Mouse (Mus musculus) heart, embryonic 15.5 days (tissue): ENCODE measurements around the gene Nsdhl. TPM values are rescaled to one million over a fixed set of nuclear protein-coding genes. Genes with fewer than 3 reads are reported as not detected.

Source experiments
- ATAC-seq: fragments of 200-750 bp; cut with Nextera tagmentation; replicated peaks from 2 replicates; pipeline ENCODE4 v1.8.0; 2017; ENCODE audit warnings: low read depth, moderate TSS enrichment; ENCODE audit not compliant: insufficient number of reproducible peaks, insufficient read depth, low FRiP score
- H3K27ac ChIP-seq: fragments of 300-500 bp; sonication (generic); 2 replicates; pipeline ENCODE4 v1.5.1; 2015; ENCODE audit warnings: mild to moderate bottlenecking, inconsistent platforms
- H3K27me3 ChIP-seq: fragments of 300-500 bp; sonication (generic); 2 replicates; pipeline ENCODE4 v1.6.1; 2015; ENCODE audit warnings: inconsistent platforms
- H3K36me3 ChIP-seq: fragments of 300-500 bp; sonication (generic); 2 replicates; pipeline ENCODE4 v1.6.1; 2015; ENCODE audit warnings: mild to moderate bottlenecking, inconsistent platforms
- H3K4me1 ChIP-seq: fragments of 300-500 bp; sonication (generic); replicated peaks from 2 replicates; pipeline ENCODE4 v1.6.1; 2015; ENCODE audit warnings: inconsistent platforms
- H3K4me2 ChIP-seq: fragments of 300-500 bp; sonication (generic); 2 replicates; pipeline ENCODE4 v1.6.1; 2015; ENCODE audit warnings: inconsistent platforms, mild to moderate bottlenecking, moderate library complexity
- H3K4me3 ChIP-seq: fragments of 300-500 bp; sonication (generic); 2 replicates; pipeline ENCODE4 v1.5.1; 2015; ENCODE audit warnings: mild to moderate bottlenecking, inconsistent platforms
- H3K9ac ChIP-seq: fragments of 300-500 bp; sonication (generic); 2 replicates; pipeline ENCODE4 v1.6.1; 2015; ENCODE audit warnings: mild to moderate bottlenecking, inconsistent platforms
- H3K9me3 ChIP-seq: fragments of 300-500 bp; sonication (generic); replicated peaks from 2 replicates; pipeline ENCODE4 v1.6.1; 2016; ENCODE audit warnings: inconsistent platforms
- WGBS: fragments of 180-500 bp; shearing (Covaris S2); methylation state at CpG from one replicate; pipeline ENCODE4 v1.1.7; 2015; ENCODE audit warnings: mixed read lengths; 5-methylcytosine and 5-hydroxymethylcytosine counted together
- polyA plus RNA-seq: library from polyadenylated mRNA; unstranded; fragments of >200 nt; fragmentation: Nextera tagmentation; extraction: Ambion mirVana; gene quantifications from 2 replicates; pipeline ENCODE4 v1.2.1, GENCODE M21; 2015

Nsdhl gene
- polyA plus RNA-seq, 1 experiment from 2014 or later, result 13.4 TPM

DNA sequence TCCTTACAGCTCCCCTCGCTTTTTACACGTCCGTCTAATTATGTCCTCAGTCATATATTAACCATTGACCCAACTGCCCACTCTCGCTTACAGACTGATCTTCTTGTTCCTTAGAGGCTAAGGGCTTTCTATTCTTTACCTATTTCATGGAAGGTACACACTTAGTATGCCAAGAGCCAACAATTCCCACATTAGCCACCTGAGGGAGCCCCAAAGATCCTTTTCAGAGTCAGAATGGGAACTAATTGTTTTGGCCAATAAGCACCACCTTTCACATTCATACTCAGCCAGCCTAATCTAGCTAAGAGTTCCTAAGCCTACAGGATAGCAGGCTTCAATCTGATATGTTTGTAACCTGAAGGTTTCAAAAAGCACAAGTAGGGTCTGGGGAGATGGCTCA lies 42.1 kb downstream of the Nsdhl start:
- no peaks in the 10 kb centered on the region for H3K27me3 ChIP-seq
- no peaks in the 10 kb centered on the region for H3K4me1 ChIP-seq
- no peak for ATAC-seq
- no peak overlapping the region for H3K9ac ChIP-seq
- no peak overlapping the region for H3K4me2 ChIP-seq
- no peaks in the 10 kb centered on the region for H3K9me3 ChIP-seq
- H3K4me3 ChIP-seq, result no peak overlapping the region
- 84% methylated on average over 4 of the region's 4 CpGs for WGBS
- H3K27ac ChIP-seq, result no peak overlapping the region
- H3K36me3 ChIP-seq, result no peaks in the 10 kb centered on the region

GRCm38 (mm10) chrX:72961511-72961910 lies 43.2 kb downstream of the Nsdhl start:
- Histone ChIP-seq H3K36me3 (no peaks in the 10 kb centered on the region), H3K9ac (no peak overlapping the region), H3K4me3 (no peak overlapping the region), H3K27ac (no peak overlapping the region), H3K4me2 (no peak overlapping the region), H3K27me3 (no peaks in the 10 kb centered on the region), H3K4me1 (no peaks in the 10 kb centered on the region), H3K9me3 (no peaks in the 10 kb centered on the region)
- WGBS, result 53% methylated on average over 3 of the region's 3 CpGs
- ATAC-seq, result no peak

DNA sequence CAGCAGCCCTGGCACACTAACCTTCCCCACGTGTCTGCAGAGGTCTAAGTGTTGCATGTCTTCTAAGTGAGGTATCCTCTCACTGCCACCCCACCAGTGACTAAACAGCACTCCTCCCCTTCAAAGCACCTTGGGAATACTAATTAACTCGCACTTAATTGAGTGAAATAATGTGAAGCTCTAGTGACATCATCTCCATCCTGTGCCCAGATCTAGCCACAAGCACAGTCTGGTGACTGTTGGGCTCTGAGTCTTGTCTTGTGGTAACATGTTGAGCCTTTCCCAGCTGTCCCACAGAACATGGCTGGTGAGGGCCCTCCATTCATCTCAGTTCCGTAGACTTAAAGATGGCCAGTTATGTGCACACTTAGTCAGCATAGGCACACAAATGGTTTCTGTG lies 44.4 kb downstream of the Nsdhl start:
- no peak overlapping the region for H3K4me2 ChIP-seq
- no peak overlapping the region for H3K9ac ChIP-seq
- H3K9me3 ChIP-seq, result no peaks in the 10 kb centered on the region
- H3K27me3 ChIP-seq, result no peaks in the 10 kb centered on the region
- H3K27ac ChIP-seq, result no peak overlapping the region
- no peak overlapping the region for H3K4me3 ChIP-seq
- WGBS, result 68% methylated on average over 3 of the region's 3 CpGs
- no peaks in the 10 kb centered on the region for H3K4me1 ChIP-seq
- H3K36me3 ChIP-seq, result no peaks in the 10 kb centered on the region
- ATAC-seq, result no peak

DNA sequence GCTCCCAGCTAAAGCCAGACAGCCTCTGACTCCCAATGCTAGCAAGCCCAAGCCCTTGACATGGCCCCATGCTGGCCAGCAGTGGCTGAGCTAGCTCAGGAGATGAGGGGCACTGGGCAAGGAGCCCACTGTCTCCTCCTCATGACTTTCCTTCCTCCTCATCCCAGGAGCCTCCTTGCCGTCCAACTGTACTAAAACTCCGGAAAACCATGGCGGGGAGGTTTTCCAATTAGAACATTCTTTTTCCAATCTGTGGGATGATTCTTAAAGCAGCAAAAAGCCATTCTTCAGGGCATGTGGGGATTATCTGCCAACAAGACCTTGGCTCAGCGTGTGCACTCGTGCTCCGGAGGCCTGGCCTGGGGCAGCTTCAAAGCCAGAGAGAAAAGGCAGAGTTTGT lies 64.5 kb downstream of the Nsdhl start:
- 58% methylated on average over 6 of the region's 6 CpGs for WGBS
- no peak for ATAC-seq

GRCm38 (mm10) chrX:72985607-72986006 lies 67.2 kb downstream of the Nsdhl start:
- no peak overlapping the region for H3K4me2 ChIP-seq
- H3K27ac ChIP-seq, result no peak overlapping the region
- H3K4me3 ChIP-seq, result no peak overlapping the region
- peaks cover 3% of the 10 kb centered on the region for H3K27me3 ChIP-seq
- no peaks in the 10 kb centered on the region for H3K36me3 ChIP-seq
- H3K4me1 ChIP-seq, result no peaks in the 10 kb centered on the region
- H3K9ac ChIP-seq, result no peak overlapping the region
- no peak for ATAC-seq
- WGBS, result 76% methylated on average over 2 of the region's 2 CpGs
- no peaks in the 10 kb centered on the region for H3K9me3 ChIP-seq

More for the DNA sequence above, 64.5 kb downstream of the Nsdhl start:
- no peak overlapping the region for H3K4me3 ChIP-seq
- no peak overlapping the region for H3K9ac ChIP-seq
- no peak overlapping the region for H3K27ac ChIP-seq
- peaks cover 3% of the 10 kb centered on the region; the same call in 1 of the 2 replicates for H3K27me3 ChIP-seq
- H3K9me3 ChIP-seq, result no peaks in the 10 kb centered on the region
- H3K36me3 ChIP-seq, result no peaks in the 10 kb centered on the region
- H3K4me2 ChIP-seq, result no peak overlapping the region
- H3K4me1 ChIP-seq, result no peaks in the 10 kb centered on the region

- peaks cover 3% of the 10 kb centered on the region for H3K27me3 ChIP-seq
- peak within 1 kb of the TSS; percentile 77 for H3K4me2 ChIP-seq
- peak within 1 kb of the TSS; percentile 51 for H3K4me3 ChIP-seq
- peak; percentile 73 for ATAC-seq
- no peaks in the 10 kb centered on the region for H3K9me3 ChIP-seq
- H3K4me1 ChIP-seq, result no peaks in the 10 kb centered on the region
- WGBS, result 14% methylated on average over 43 of the region's 45 CpGs
- no peak within 1 kb of the TSS; the same call in 1 of the 2 replicates for H3K27ac ChIP-seq
- no peaks in the 10 kb centered on the region for H3K36me3 ChIP-seq
- H3K9ac ChIP-seq, result peak within 1 kb of the TSS; percentile 41
Measured at GRCm38 (mm10) chrX:72986841-72987519, 68.6 kb downstream of the Nsdhl start, which contains the start of gene Zfp185. TSS of gene Zfp185 (plus strand) at chrX:72987339.

DNA sequence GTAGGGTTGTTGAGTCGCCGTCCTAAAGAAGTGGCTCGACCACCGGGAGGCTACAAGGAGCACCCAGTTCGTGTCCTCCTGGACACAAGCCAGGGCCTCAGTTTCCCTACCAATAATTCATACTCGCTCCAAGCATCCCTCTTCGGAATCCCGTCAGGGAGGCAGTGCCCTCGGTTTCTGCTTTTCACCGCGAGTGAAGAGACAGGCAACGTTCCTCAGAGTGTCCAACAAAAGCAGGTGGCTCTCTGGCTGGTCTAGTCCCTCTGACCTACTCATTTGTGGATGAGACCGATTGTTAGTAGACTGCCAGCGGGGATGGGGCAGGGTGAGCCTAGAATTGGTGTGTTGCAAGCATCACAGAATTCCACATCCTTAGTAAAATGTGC lies 69.2 kb downstream of the Nsdhl start:
- Histone ChIP-seq H3K36me3 (no peaks in the 10 kb centered on the region), H3K27me3 (peaks cover 3% of the 10 kb centered on the region), H3K9ac (peak overlapping the region; percentile 41), H3K9me3 (no peaks in the 10 kb centered on the region), H3K27ac (no peak overlapping the region), H3K4me2 (peak overlapping the region; percentile 77), H3K4me3 (peak overlapping the region; percentile 51), H3K4me1 (no peaks in the 10 kb centered on the region)
- ATAC-seq, result no peak
- 25% methylated on average over 14 of the region's 14 CpGs for WGBS

- Histone ChIP-seq H3K4me1 (no peaks in the 10 kb centered on the region), H3K4me2 (no peak overlapping the region), H3K9me3 (no peaks in the 10 kb centered on the region), H3K4me3 (no peak overlapping the region), H3K27ac (no peak overlapping the region), H3K9ac (no peak overlapping the region), H3K36me3 (no peaks in the 10 kb centered on the region), H3K27me3 (peaks cover 3% of the 10 kb centered on the region)
- 78% methylated on average over 3 of the region's 3 CpGs for WGBS
- ATAC-seq, result no peak
Measured at GRCm38 (mm10) chrX:72988431-72988830, 70.1 kb downstream of the Nsdhl start.

GRCm38 (mm10) chrX:72990581-72990980 lies 72.2 kb downstream of the Nsdhl start:
- H3K27ac ChIP-seq, result no peak overlapping the region
- H3K9ac ChIP-seq, result no peak overlapping the region
- no peak for ATAC-seq
- 63% methylated on average over 3 of the region's 3 CpGs for WGBS
- no peaks in the 10 kb centered on the region for H3K4me1 ChIP-seq
- no peaks in the 10 kb centered on the region; the same call in none of the 2 replicates for H3K27me3 ChIP-seq
- no peak overlapping the region for H3K4me3 ChIP-seq
- H3K9me3 ChIP-seq, result no peaks in the 10 kb centered on the region
- no peak overlapping the region for H3K4me2 ChIP-seq
- H3K36me3 ChIP-seq, result no peaks in the 10 kb centered on the region

DNA sequence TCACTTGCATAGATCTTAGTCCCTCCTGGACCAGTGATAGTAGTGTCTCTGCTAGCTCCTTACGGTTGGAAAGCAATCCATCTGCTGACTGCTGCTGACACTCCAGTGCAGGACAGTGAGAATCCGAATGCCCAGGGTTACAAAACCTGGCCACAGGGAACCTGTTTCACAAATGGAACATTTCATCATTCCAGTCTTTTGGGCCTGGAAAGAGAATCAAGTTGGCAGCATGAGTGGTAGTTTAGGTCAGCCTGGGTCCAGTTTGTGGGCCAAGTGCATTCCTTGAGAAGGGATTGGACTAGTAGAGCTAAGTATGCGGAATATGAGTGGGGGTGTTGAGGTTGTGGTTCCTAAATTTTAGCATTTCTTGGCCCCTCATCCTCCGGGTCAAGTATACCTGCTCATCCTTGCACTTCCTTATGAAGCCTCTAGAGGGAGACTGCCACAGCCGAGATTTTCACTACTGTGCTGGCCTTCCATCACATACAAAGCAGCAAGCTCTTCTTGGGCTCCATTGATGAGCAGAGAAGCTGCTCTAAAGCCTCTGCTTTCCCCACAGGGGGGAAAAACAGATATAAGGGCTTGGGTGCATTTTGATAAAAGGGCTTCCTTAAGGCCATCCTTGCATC lies 74.0 kb downstream of the Nsdhl start:
- no peaks in the 10 kb centered on the region for H3K36me3 ChIP-seq
- no peaks in the 10 kb centered on the region for H3K4me1 ChIP-seq
- H3K4me3 ChIP-seq, result no peak overlapping the region
- WGBS, result 56% methylated on average over 5 of the region's 5 CpGs
- no peak overlapping the region for H3K9ac ChIP-seq
- no peaks in the 10 kb centered on the region for H3K9me3 ChIP-seq
- H3K27ac ChIP-seq, result no peak overlapping the region
- no peak overlapping the region for H3K4me2 ChIP-seq
- H3K27me3 ChIP-seq, result no peaks in the 10 kb centered on the region; the same call in none of the 2 replicates
- ATAC-seq, result no peak

- Histone ChIP-seq H3K4me2 (no peak overlapping the region), H3K9me3 (no peaks in the 10 kb centered on the region), H3K9ac (no peak overlapping the region), H3K27ac (no peak overlapping the region), H3K36me3 (no peaks in the 10 kb centered on the region), H3K27me3 (no peaks in the 10 kb centered on the region; the same call in 1 of the 2 replicates), H3K4me1 (no peaks in the 10 kb centered on the region), H3K4me3 (no peak overlapping the region)
- ATAC-seq, result no peak
- 53% methylated on average over 3 of the region's 3 CpGs for WGBS
Measured at GRCm38 (mm10) chrX:72995542-72995941, 77.2 kb downstream of the Nsdhl start.

DNA sequence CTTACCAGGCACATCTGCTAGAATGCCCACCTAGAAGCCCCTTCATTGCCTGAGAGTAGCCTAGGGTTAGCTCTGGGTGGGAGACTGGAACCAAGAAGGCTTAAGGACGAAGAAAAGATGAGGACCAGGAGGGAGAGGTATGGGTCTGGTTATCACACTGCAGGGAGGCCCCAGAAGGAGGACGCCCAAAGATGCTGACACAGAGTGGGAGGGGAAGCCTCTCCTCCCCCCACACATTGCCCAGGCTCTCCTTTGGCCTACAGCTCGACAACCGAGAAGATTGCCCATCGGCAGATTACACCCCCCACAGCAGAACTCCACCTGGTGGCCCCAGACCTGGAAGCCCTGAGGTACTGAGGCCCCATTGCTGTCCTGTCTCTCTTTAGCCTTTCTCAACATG lies 84.8 kb downstream of the Nsdhl start:
- 66% methylated on average over 5 of the region's 5 CpGs for whole genome bisulfite sequencing

More for the DNA sequence above, 84.8 kb downstream of the Nsdhl start:
- no peak for ATAC-seq
- no peaks in the 10 kb centered on the region for H3K4me1 ChIP-seq
- H3K27ac ChIP-seq, result no peak overlapping the region
- H3K4me3 ChIP-seq, result no peak overlapping the region
- H3K9ac ChIP-seq, result no peak overlapping the region
- no peaks in the 10 kb centered on the region for H3K9me3 ChIP-seq
- no peak overlapping the region for H3K4me2 ChIP-seq
- H3K36me3 ChIP-seq, result no peaks in the 10 kb centered on the region
- H3K27me3 ChIP-seq, result no peaks in the 10 kb centered on the region
